Mouse (Mus musculus): Measurements from ENCODE around the gene Trank1. TPM values are rescaled to one million over a fixed set of nuclear protein-coding genes. Genes with fewer than 3 reads are reported as not detected.

Trank1 gene
- polyA plus RNA-seq, 1 experiment from 2014 or later, result 4.3 TPM

DNA sequence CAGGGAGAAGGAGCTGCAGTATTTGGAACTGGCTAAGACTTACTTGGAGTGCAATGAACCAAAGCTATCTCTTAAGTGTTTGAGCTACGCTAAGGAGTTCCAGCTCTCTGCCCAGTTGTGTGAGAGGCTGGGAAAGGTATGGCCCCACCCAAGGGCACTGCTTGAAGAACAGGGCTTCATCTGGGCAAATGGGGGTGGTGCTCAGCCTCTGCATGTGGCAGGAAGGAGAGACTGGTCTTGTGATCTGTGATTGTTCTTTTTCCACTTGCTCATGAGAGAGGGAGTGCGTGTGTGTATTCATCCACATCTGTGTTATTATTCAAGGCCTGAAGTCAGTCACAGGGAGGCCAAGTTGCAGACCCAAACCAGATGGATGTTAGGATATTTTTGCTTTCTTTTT is 75.0 kb downstream of the Trank1 start:
- no peaks in the 10 kb centered on the region for H3K27me3 ChIP-seq
- no peaks in the 10 kb centered on the region; the same call in 1 of the 2 replicates for H3K36me3 ChIP-seq
- ATAC-seq (ENCODE audit: low FRiP score), result no peak
- H3K4me3 ChIP-seq, result no peak overlapping the region
- peaks cover 15% of the 10 kb centered on the region for H3K4me1 ChIP-seq (replicated peaks)
- no peak overlapping the region for H3K4me2 ChIP-seq
- 70% methylated on average over 2 of the region's 2 CpGs for WGBS
- no peak overlapping the region for H3K9ac ChIP-seq
- no peaks in the 10 kb centered on the region for H3K9me3 ChIP-seq
- H3K27ac ChIP-seq, result no peak overlapping the region

DNA sequence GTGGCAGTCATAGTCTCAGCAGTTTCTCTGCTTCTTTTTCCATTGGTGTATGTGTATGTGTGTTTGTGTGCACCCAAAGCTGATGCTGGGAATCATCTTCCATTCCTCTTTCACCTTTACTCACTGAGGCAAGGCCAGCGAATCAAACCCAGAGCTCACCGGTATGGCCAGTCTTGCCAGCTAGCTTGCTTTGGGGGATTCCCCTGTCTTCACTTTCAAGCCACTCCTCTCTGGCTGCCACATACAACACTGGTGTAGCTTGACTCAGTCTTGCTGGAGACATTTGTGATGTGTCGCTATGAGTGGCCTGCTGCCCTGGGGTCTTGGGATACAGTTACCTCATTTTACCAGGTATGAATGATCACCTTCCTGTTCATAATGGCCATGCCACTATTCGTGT is 76.0 kb downstream of the Trank1 start:
- H3K36me3 ChIP-seq, result no peaks in the 10 kb centered on the region; the same call in 1 of the 2 replicates
- H3K27me3 ChIP-seq, result no peaks in the 10 kb centered on the region
- H3K9me3 ChIP-seq, result no peaks in the 10 kb centered on the region
- no peak overlapping the region for H3K27ac ChIP-seq
- peaks cover 15% of the 10 kb centered on the region for H3K4me1 ChIP-seq (replicated peaks)
- no peak overlapping the region for H3K4me3 ChIP-seq
- no peak overlapping the region for H3K4me2 ChIP-seq
- no peak overlapping the region for H3K9ac ChIP-seq
- ATAC-seq (ENCODE audit: low FRiP score), result no peak
- WGBS, result 88% methylated on average over 4 of the region's 4 CpGs

DNA sequence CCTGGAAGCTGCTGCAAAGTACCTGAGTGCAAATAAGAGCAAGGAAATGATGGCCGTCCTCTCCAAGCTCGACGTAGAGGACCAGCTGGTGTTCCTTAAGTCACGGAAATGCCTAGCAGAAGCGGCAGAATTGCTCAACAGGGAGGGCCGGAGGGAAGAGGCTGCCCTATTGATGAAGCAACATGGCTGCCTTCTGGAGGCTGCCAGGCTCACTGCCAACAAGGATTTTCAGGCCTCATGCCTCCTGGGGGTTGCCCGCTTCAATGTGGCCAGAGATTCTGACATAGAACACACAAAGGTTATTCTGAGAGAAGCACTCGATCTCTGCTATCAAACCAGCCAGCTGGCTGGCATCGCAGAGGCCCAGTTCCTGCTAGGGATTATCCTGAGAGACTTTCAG is 78.5 kb downstream of the Trank1 start:
- H3K4me3 ChIP-seq, result no peak overlapping the region
- ATAC-seq (ENCODE audit: low FRiP score), result no peak
- WGBS, result 74% methylated on average over 9 of the region's 9 CpGs
- no peaks in the 10 kb centered on the region; the same call in 1 of the 2 replicates for H3K4me1 ChIP-seq (replicated peaks)
- H3K27me3 ChIP-seq, result no peaks in the 10 kb centered on the region
- H3K36me3 ChIP-seq, result no peaks in the 10 kb centered on the region; the same call in 1 of the 2 replicates
- no peak overlapping the region for H3K9ac ChIP-seq
- no peaks in the 10 kb centered on the region for H3K9me3 ChIP-seq
- H3K27ac ChIP-seq, result no peak overlapping the region
- H3K4me2 ChIP-seq, result no peak overlapping the region

DNA sequence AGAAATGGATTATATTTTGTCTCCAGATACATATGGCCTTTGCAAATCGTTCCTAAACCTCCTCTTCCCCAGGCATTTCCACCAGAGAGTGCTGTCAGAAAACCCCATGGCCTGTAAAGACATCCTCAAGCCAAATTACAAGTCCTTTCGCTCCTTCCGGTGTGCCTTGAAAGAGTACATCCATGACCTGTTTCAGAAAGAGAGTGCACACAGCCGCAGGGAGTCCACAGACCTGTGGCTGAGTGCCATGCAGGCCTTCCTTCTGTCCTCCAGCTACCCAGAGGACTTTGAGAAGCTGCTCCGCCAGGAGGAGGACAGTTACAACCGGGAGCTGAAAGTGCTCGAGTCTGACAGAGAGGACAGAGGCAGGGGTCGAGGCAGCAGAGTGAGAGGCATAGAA is 79.5 kb downstream of the Trank1 start:
- H3K27me3 ChIP-seq, result no peaks in the 10 kb centered on the region
- H3K4me3 ChIP-seq, result no peak overlapping the region
- no peaks in the 10 kb centered on the region for H3K4me1 ChIP-seq (replicated peaks)
- H3K9me3 ChIP-seq, result no peaks in the 10 kb centered on the region
- no peak overlapping the region for H3K27ac ChIP-seq
- H3K36me3 ChIP-seq, result no peaks in the 10 kb centered on the region; the same call in 1 of the 2 replicates
- ATAC-seq (ENCODE audit: low FRiP score), result no peak
- 87% methylated on average over 8 of the region's 8 CpGs for WGBS
- H3K4me2 ChIP-seq, result no peak overlapping the region
- H3K9ac ChIP-seq, result no peak overlapping the region

GRCm38 (mm10) chr9:111391926-111392442 is 80.4 kb downstream of the Trank1 start:
- Histone ChIP-seq H3K9ac (no peak overlapping the region), H3K27me3 (no peaks in the 10 kb centered on the region), H3K27ac (no peak overlapping the region), H3K4me2 (no peak overlapping the region), H3K36me3 (no peaks in the 10 kb centered on the region; the same call in 1 of the 2 replicates), H3K9me3 (no peaks in the 10 kb centered on the region), H3K4me1 (replicated peaks) (no peaks in the 10 kb centered on the region), H3K4me3 (no peak overlapping the region)
- ATAC-seq (ENCODE audit: low FRiP score), result no peak
- WGBS, result 92% methylated on average over 18 of the region's 18 CpGs

DNA sequence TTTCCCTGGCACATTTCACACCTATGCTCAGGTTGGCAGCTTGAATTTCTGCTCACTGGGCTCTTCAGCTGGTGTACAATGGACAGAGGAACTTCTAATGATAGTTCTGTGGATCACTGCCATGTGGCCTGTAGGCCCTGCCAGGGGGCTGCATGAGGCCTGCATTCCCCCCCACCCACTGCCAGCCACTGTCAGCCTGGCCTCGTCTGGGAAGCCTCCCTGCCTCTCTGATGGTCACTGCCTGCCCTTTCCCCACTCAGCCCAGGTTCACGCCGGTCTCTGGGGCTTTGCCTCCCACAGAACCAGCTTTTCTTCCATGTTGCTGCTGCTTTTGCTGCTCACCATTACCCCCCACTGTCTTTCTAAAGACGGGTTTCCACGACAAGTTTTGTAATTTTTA is 83.7 kb downstream of the Trank1 start:
- ATAC-seq (ENCODE audit: low FRiP score), result no peak
- H3K9ac ChIP-seq, result no peak overlapping the region
- H3K9me3 ChIP-seq, result no peaks in the 10 kb centered on the region
- H3K27me3 ChIP-seq, result no peaks in the 10 kb centered on the region
- 71% methylated on average over 5 of the region's 5 CpGs for WGBS
- no peak overlapping the region for H3K27ac ChIP-seq
- no peak overlapping the region for H3K4me2 ChIP-seq
- no peaks in the 10 kb centered on the region; the same call in 1 of the 2 replicates for H3K36me3 ChIP-seq
- H3K4me1 ChIP-seq (replicated peaks), result no peaks in the 10 kb centered on the region
- no peak overlapping the region for H3K4me3 ChIP-seq

DNA sequence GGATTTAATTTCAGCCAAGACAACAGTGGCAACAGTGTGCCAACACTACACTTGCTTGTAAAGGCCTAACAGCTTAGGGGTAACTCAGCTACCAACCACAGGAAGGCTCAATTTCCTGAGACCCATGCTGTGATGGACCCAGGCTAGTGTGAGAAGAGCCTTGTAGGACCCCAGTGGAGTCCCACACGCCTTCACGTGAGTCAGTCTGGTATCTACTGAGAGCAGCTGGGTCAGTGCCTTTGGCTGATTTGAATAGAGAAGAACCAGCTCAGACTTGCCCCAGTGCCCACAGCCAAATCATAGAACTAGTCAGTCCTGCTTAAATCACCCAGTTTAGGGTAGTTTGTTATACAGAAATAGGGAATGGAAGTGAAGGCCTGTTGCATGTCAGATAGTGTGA is 86.5 kb downstream of the Trank1 start:
- Histone ChIP-seq H3K27ac (no peak overlapping the region), H3K4me3 (no peak overlapping the region), H3K36me3 (no peaks in the 10 kb centered on the region), H3K4me1 (replicated peaks) (no peaks in the 10 kb centered on the region), H3K9ac (no peak overlapping the region), H3K9me3 (no peaks in the 10 kb centered on the region), H3K4me2 (no peak overlapping the region), H3K27me3 (no peaks in the 10 kb centered on the region)
- ATAC-seq (ENCODE audit: low FRiP score), result no peak
- 89% methylated on average over 2 of the region's 2 CpGs for WGBS

DNA sequence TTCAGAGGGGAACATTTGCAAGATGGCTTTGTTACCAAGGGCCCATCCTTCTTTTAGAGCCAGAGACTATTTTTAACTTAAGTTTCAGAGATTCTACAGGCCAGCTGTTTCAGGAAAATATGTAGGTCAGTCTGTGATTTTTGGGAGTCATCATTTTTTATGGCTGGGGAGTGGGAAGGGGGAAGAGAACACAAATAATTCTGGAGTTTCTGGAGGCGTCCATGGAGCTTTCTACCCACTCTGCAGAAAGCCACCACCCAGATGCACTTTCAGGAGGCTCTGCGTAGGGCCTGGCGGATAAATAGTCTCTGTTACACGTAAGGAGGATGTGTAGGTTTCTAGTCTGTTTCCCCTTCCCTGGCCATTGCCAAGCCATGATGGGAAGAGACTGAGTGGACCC is 88.5 kb downstream of the Trank1 start:
- ATAC-seq (ENCODE audit: low FRiP score), result no peak
- 87% methylated on average over 4 of the region's 4 CpGs for WGBS
- Histone ChIP-seq H3K4me3 (no peak overlapping the region), H3K9me3 (no peaks in the 10 kb centered on the region), H3K4me1 (replicated peaks) (no peaks in the 10 kb centered on the region), H3K9ac (no peak overlapping the region), H3K27ac (no peak overlapping the region), H3K4me2 (no peak overlapping the region), H3K36me3 (no peaks in the 10 kb centered on the region), H3K27me3 (no peaks in the 10 kb centered on the region)

GRCm38 (mm10) chr9:111403159-111403558 is 91.6 kb downstream of the Trank1 start:
- H3K27me3 ChIP-seq, result no peaks in the 10 kb centered on the region
- no peak overlapping the region for H3K9ac ChIP-seq
- 91% methylated on average over 4 of the region's 4 CpGs for WGBS
- no peak overlapping the region for H3K4me2 ChIP-seq
- no peaks in the 10 kb centered on the region for H3K4me1 ChIP-seq (replicated peaks)
- H3K4me3 ChIP-seq, result no peak overlapping the region
- H3K27ac ChIP-seq, result no peak overlapping the region
- no peak for ATAC-seq (ENCODE audit: low FRiP score)
- no peaks in the 10 kb centered on the region for H3K9me3 ChIP-seq
- H3K36me3 ChIP-seq, result no peaks in the 10 kb centered on the region

- Histone ChIP-seq H3K27ac (no peak overlapping the region), H3K9me3 (no peaks in the 10 kb centered on the region), H3K27me3 (no peaks in the 10 kb centered on the region), H3K4me2 (no peak overlapping the region), H3K4me1 (replicated peaks) (no peaks in the 10 kb centered on the region), H3K9ac (no peak overlapping the region), H3K36me3 (no peaks in the 10 kb centered on the region), H3K4me3 (no peak overlapping the region)
- 86% methylated on average over 12 of the region's 12 CpGs for WGBS
- ATAC-seq (ENCODE audit: low FRiP score), result no peak
Observed at GRCm38 (mm10) chr9:111404346-111405079, 93.0 kb downstream of the Trank1 start.

- Histone ChIP-seq H3K4me1 (replicated peaks) (no peaks in the 10 kb centered on the region), H3K27me3 (no peaks in the 10 kb centered on the region), H3K36me3 (no peaks in the 10 kb centered on the region), H3K27ac (no peak overlapping the region), H3K4me3 (no peak overlapping the region), H3K4me2 (no peak overlapping the region), H3K9me3 (no peaks in the 10 kb centered on the region), H3K9ac (no peak overlapping the region)
- WGBS, result 87% methylated on average over 6 of the region's 6 CpGs
- ATAC-seq (ENCODE audit: low FRiP score), result no peak
Observed at GRCm38 (mm10) chr9:111405080-111405428, 93.5 kb downstream of the Trank1 start.

DNA sequence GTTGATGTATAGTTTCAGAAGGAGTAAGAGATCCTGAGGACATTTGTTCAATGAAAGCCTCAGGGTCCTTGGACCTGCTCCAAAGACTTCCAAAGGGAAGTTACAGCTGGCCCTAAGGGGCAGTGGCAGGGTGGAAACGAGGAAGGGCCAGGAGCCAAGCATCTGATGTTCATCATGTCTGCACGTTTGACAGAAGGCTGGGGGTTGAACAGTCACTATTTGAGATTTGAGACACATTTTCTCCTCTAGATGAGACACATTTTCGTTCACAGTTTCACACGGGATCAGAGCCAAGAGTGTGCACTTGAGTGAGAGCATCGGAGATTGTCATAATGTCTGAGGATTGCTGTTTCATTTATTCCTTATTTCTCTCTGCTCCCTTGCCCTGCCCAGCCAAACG is 96.5 kb downstream of the Trank1 start:
- Histone ChIP-seq H3K4me3 (no peak overlapping the region), H3K9ac (no peak overlapping the region), H3K4me1 (replicated peaks) (peaks cover 15% of the 10 kb centered on the region), H3K9me3 (no peaks in the 10 kb centered on the region), H3K36me3 (no peaks in the 10 kb centered on the region), H3K27ac (no peak overlapping the region), H3K4me2 (no peak overlapping the region), H3K27me3 (no peaks in the 10 kb centered on the region)
- 81% methylated on average over 6 of the region's 6 CpGs for WGBS
- no peak for ATAC-seq (ENCODE audit: low FRiP score)

DNA sequence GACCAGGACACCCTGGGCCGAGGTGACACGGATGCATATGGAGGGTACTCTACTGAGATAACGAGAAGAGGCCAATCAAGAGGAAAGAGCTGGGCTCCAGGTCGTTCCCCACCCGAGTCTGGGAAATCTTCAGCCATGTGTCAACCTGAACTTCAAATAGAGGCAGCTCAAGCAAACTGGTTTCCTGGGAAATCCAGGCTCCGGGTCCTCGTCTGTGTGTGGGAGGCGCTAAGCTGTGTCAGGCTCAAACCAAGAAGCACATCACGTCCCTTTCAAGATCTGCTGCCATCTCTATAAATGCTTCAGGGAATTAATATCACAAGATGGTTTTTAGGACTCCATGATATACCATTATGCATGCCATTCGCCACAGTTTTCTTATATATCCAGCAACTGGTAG is 96.9 kb downstream of the Trank1 start:
- no peak for ATAC-seq (ENCODE audit: low FRiP score)
- H3K4me1 ChIP-seq (replicated peaks), result peaks cover 19% of the 10 kb centered on the region
- H3K4me3 ChIP-seq, result no peak overlapping the region
- no peak overlapping the region for H3K27ac ChIP-seq
- H3K9me3 ChIP-seq, result no peaks in the 10 kb centered on the region
- H3K36me3 ChIP-seq, result no peaks in the 10 kb centered on the region
- H3K4me2 ChIP-seq, result no peak overlapping the region
- WGBS, result 88% methylated on average over 10 of the region's 10 CpGs
- H3K27me3 ChIP-seq, result no peaks in the 10 kb centered on the region
- H3K9ac ChIP-seq, result no peak overlapping the region
